Comparison of ENCODE assay signal across 9 mouse cellular contexts in genomic region chr16:84875012-84875717, GRCm38 (mm10). TPM values are rescaled to one million over a fixed set of nuclear protein-coding genes. Genes with fewer than 3 reads are reported as not detected.
DNase-seq lines count a peak whose midpoint lies in the region; ATAC-seq lines count a peak whose summit lies in the region.
"Had no signal": no experiment of that assay in that cellular context is flagged by ENCODE, and none has a peak within 500 bp of the region (broad histone marks: within the 10 kb centered on the region; RNA-seq: fewer than 3 reads in every experiment).

No protein-coding gene starts in this region.

- DNase-seq in layer of hippocampus, adult 11-12 months (ENCODE audit: low spot score): peak; percentile 37
- no peak for DNase-seq in layer of hippocampus, adult 9-10 months (ENCODE audit: low spot score)
- peak; percentile 21 for DNase-seq in kidney, postnatal 14 days
- DNase-seq in lung, postnatal 36 days: peak; percentile 14
- no peak for DNase-seq in testis, postnatal 14 days (ENCODE audit: low spot score)
- DNase-seq in adrenal gland, postnatal 14 days: no peak

- no peaks in the 10 kb centered on the region for H3K36me3 ChIP-seq in embryonic facial prominence, embryonic 15.5 days
- H3K36me3 ChIP-seq: midbrain, embryonic 12.5 days had no signal

- no peaks in the 10 kb centered on the region for H3K27me3 ChIP-seq in embryonic facial prominence, embryonic 15.5 days
- H3K27me3 ChIP-seq: midbrain, embryonic 12.5 days had no signal

- H3K4me1 ChIP-seq in embryonic facial prominence, embryonic 15.5 days: no peaks in the 10 kb centered on the region

- H3K27ac ChIP-seq in embryonic facial prominence, embryonic 15.5 days (replicated peaks): no peak overlapping the region
- H3K27ac ChIP-seq: midbrain, embryonic 12.5 days had no signal

- H3K4me2 ChIP-seq in embryonic facial prominence, embryonic 15.5 days (replicated peaks): peak overlapping the region; percentile 8
- H3K4me2 ChIP-seq: midbrain, embryonic 12.5 days had no signal

- no peak overlapping the region for H3K9ac ChIP-seq in embryonic facial prominence, embryonic 15.5 days
- H3K9ac ChIP-seq: midbrain, embryonic 12.5 days had no signal

- no peak for ATAC-seq in embryonic facial prominence, embryonic 15.5 days (ENCODE audit: insufficient number of reproducible peaks, low FRiP score, low TSS enrichment, low read depth)
- ATAC-seq in erythroblast, adult 5-6 weeks (replicated peaks; ENCODE audit: low FRiP score, poor library complexity, severe bottlenecking): no peak

- H3K4me3 ChIP-seq in embryonic facial prominence, embryonic 15.5 days (replicated peaks): no peak overlapping the region
- H3K4me3 ChIP-seq: midbrain, embryonic 12.5 days had no signal

- no peaks in the 10 kb centered on the region for H3K9me3 ChIP-seq in embryonic facial prominence, embryonic 15.5 days (replicated peaks)
- H3K9me3 ChIP-seq: midbrain, embryonic 12.5 days had no signal

- WGBS in embryonic facial prominence, embryonic 15.5 days: 67% methylated on average over 24 of the region's 24 CpGs

RNA-seq across cellular contexts. Expression of gene Atp5j, which starts 39.7 kb away (rescaled TPM):
- polyA plus RNA-seq in embryonic facial prominence, embryonic 15.5 days (2015; fragmentation: Nextera tagmentation; extraction: Ambion mirVana): 768 and 787 TPM in 2 replicates
- 96.3 and 126 TPM in 2 replicates for total RNA-seq in erythroblast, adult 5-6 weeks (2015; ENCODE audit: low replicate concordance)
- total RNA-seq in erythroblast, adult 5-6 weeks (2017; ENCODE audit: low replicate concordance): 35.4 and 106 TPM in 2 replicates
- total RNA-seq in adrenal gland, postnatal 14 days (2021): 415 and 429 TPM in 2 replicates

RNA-seq across cellular contexts. Expression of gene Gabpa, which starts 40.4 kb away (rescaled TPM):
- 30.1 and 31.7 TPM in 2 replicates for polyA plus RNA-seq in embryonic facial prominence, embryonic 15.5 days (2015; fragmentation: Nextera tagmentation; extraction: Ambion mirVana)
- total RNA-seq in erythroblast, adult 5-6 weeks (2015; ENCODE audit: low replicate concordance): 26.1 and 42.7 TPM in 2 replicates
- total RNA-seq in erythroblast, adult 5-6 weeks (2017; ENCODE audit: low replicate concordance): 20.1 and 31.1 TPM in 2 replicates
- 55.0 and 59.0 TPM in 2 replicates for total RNA-seq in adrenal gland, postnatal 14 days (2021)

Comparison
In these comparisons a context has a peak if more than half of its experiments do, and no peak if none do; other contexts are left out.
1. DNase-seq: peak in layer of hippocampus, adult 11-12 months (single experiment), kidney, postnatal 14 days (single experiment) and lung, postnatal 36 days (single experiment); none in layer of hippocampus, adult 9-10 months (single experiment), testis, postnatal 14 days (single experiment) and adrenal gland, postnatal 14 days (single experiment).